Mouse (Mus musculus) lung, postnatal 4 days (tissue): Measurements from ENCODE around the gene Steap4.
"Not testable (repeated sequence)": the region's sequence is repeated elsewhere in the genome, so short reads cannot be mapped to it uniquely, and the experiment has no call there.

ENCODE experiments used
- DNase-seq, 2 experiments: peaks; one replicate each; pipeline ENCODE4 v3.0.0; 2021

Gene Steap4

GRCm38 (mm10) chr5:7991631-7992030 lies 31.4 kb downstream of the Steap4 start:
- DNase-seq = not testable (repeated sequence)

GRCm38 (mm10) chr5:7993766-7994165 lies 33.5 kb downstream of the Steap4 start:
- no peak for DNase-seq

GRCm38 (mm10) chr5:7995288-7995897 lies 35.1 kb downstream of the Steap4 start:
- DNase-seq = no peak

GRCm38 (mm10) chr5:7996401-7997044 lies 36.3 kb downstream of the Steap4 start:
- DNase-seq = no peak

GRCm38 (mm10) chr5:7997086-7997485 lies 36.8 kb downstream of the Steap4 start:
- no peak for DNase-seq

GRCm38 (mm10) chr5:8000466-8000865 lies 40.2 kb downstream of the Steap4 start:
- DNase-seq = no peak

GRCm38 (mm10) chr5:8002827-8003226 lies 42.6 kb downstream of the Steap4 start:
- no peak for DNase-seq

- DNase-seq = no peak
These were observed 53.0 kb downstream of the Steap4 start for GRCm38 (mm10) chr5:8013276-8013675.
